8 mouse cellular contexts compared by ENCODE assay signal in the genomic region with DNA sequence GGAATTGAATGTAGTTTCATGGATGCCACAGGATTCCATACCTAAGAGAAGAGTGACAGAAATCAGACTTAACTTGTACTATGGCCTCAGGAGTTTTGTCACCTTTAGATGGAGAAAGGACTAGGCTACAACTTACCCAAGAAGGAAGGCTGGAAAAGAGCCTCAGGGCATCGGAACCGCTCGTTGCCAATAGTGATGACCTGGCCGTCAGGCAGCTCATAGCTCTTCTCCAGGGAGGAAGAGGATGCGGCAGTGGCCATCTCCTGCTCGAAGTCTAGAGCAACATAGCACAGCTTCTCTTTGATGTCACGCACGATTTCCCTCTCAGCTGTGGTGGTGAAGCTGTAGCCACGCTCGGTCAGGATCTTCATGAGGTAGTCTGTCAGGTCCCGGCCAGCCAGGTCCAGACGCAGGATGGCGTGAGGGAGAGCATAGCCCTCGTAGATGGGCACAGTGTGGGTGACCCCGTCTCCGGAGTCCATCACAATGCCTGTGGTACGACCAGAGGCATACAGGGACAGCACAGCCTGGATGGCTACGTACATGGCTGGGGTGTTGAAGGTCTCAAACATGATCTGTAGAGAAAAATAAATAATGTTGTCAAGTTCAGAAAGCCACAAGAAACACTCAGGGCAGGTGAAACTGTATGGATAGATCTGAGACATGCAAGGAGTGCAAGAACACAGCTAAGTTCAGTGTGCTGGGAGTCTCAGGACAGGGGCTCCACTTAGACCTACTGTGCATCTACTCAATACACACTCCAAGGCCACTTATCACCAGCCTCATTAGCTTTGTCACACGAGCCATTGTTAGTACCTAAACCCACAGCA. TPM values are rescaled to one million over a fixed set of nuclear protein-coding genes. Genes with fewer than 3 reads are reported as not detected.
A peak's percentile ranks its signal among the peaks of the same experiment; 100 is the strongest.
DNase-seq lines count a peak whose midpoint lies in the region; ATAC-seq and TF ChIP-seq lines count a peak whose summit lies in the region.

No protein-coding gene starts in this region.

- H3K4me3 ChIP-seq in kidney, embryonic 15.5 days (replicated peaks), result peak overlapping the region; percentile 86
- peak overlapping the region; percentile 100 for H3K4me3 ChIP-seq in G1E (ENCODE audit: low read depth, low read length)
- H3K4me3 ChIP-seq in heart, embryonic 12.5 days, result peak overlapping the region; percentile 99
- peak overlapping the region; percentile 75 to 97 for H3K4me3 ChIP-seq in liver, embryonic 14.5 days (ENCODE audit: insufficient read depth in 1 of 2, low read depth in 2 of 2, low read length in 2 of 2)

- H3K4me2 ChIP-seq in kidney, embryonic 15.5 days, result peak overlapping the region; percentile 72
- peak overlapping the region; percentile 92 for H3K4me2 ChIP-seq in heart, embryonic 12.5 days
- peak overlapping the region; percentile 85 for H3K4me2 ChIP-seq in liver, embryonic 14.5 days (ENCODE audit: low read depth)

- peak overlapping the region; percentile 100 for H3K27ac ChIP-seq in kidney, embryonic 15.5 days
- peak overlapping the region; percentile 100 for H3K27ac ChIP-seq in heart, embryonic 12.5 days (ENCODE audit: poor library complexity, severe bottlenecking)
- H3K27ac ChIP-seq in liver, embryonic 14.5 days, result peak overlapping the region; percentile 91

- peak overlapping the region; percentile 100 for H3K9ac ChIP-seq in kidney, embryonic 15.5 days
- peak overlapping the region; percentile 100 for H3K9ac ChIP-seq in heart, embryonic 12.5 days
- peak overlapping the region; percentile 97 for H3K9ac ChIP-seq in liver, embryonic 14.5 days (replicated peaks)

- WGBS in kidney, embryonic 15.5 days, result 56% methylated on average over 19 of the region's 19 CpGs
- WGBS in heart, embryonic 12.5 days, result 65% methylated on average over 19 of the region's 19 CpGs
- 82% methylated on average over 19 of the region's 19 CpGs for WGBS in liver, embryonic 14.5 days (ENCODE audit: insufficient replicate concordance)

- H3K27me3 ChIP-seq in kidney, embryonic 15.5 days, result no peaks in the 10 kb centered on the region
- H3K27me3 ChIP-seq in G1E (ENCODE audit: insufficient read depth, low read length), result no peaks in the 10 kb centered on the region
- no peaks in the 10 kb centered on the region for H3K27me3 ChIP-seq in heart, embryonic 12.5 days (replicated peaks)
- no peaks in the 10 kb centered on the region for H3K27me3 ChIP-seq in liver, embryonic 14.5 days (ENCODE audit: control insufficient read depth, insufficient read depth, low read length)

- TF ChIP-seq CTCF in G1E (IDR thresholded peaks at IDR 0.05; ENCODE audit: low read depth, low read length), result no peak
- TF ChIP-seq CTCF in liver, embryonic 14.5 days (IDR thresholded peaks at IDR 0.05; ENCODE audit: low read depth), result no peak

- no peak for TF ChIP-seq EP300 in liver, embryonic 14.5 days (IDR thresholded peaks at IDR 0.05; ENCODE audit: low read depth)

- no peaks in the 10 kb centered on the region for H3K9me3 ChIP-seq in kidney, embryonic 15.5 days (replicated peaks)
- no peaks in the 10 kb centered on the region for H3K9me3 ChIP-seq in G1E (replicated peaks)
- no peaks in the 10 kb centered on the region for H3K9me3 ChIP-seq in heart, embryonic 12.5 days (replicated peaks)
- no peaks in the 10 kb centered on the region for H3K9me3 ChIP-seq in liver, embryonic 14.5 days (ENCODE audit: control insufficient read depth, low read length)

- DNase-seq in kidney, adult 9 months, result no peak
- DNase-seq in G1E (ENCODE audit: low spot score), result no peak
- DNase-seq in liver, embryonic 14.5 days (ENCODE audit: low read depth in 3 of 3, low spot score in 3 of 3), result no peak
- no peak for DNase-seq in urinary bladder, adult 2 months (ENCODE audit: low spot score)
- no peak for DNase-seq in natural killer cell, adult 2 months (ENCODE audit: low spot score in 2 of 2)

- peaks cover 59% of the 10 kb centered on the region for H3K4me1 ChIP-seq in kidney, embryonic 15.5 days
- H3K4me1 ChIP-seq in G1E (ENCODE audit: insufficient read depth, low read depth, low read length), result peaks cover 65% of the 10 kb centered on the region
- H3K4me1 ChIP-seq in heart, embryonic 12.5 days (replicated peaks), result peaks cover 47% of the 10 kb centered on the region
- peaks cover 25 to 33% of the 10 kb centered on the region in 2 experiments for H3K4me1 ChIP-seq in liver, embryonic 14.5 days (replicated peaks; ENCODE audit: control insufficient read depth in 2 of 2, insufficient read depth in 2 of 2, low read length in 1 of 2)

- no peak for ATAC-seq in kidney, embryonic 15.5 days (replicated peaks; ENCODE audit: low FRiP score)
- ATAC-seq in G1E (ENCODE audit: extremely low read depth, insufficient number of reproducible peaks, low FRiP score, poor library complexity, severe bottlenecking), result no peak
- no peak for ATAC-seq in heart, embryonic 12.5 days (ENCODE audit: insufficient number of reproducible peaks, low FRiP score)
- no peak for ATAC-seq in liver, embryonic 14.5 days (ENCODE audit: insufficient read depth)
- no peak for ATAC-seq in megakaryocyte-erythroid progenitor cell, adult 5-6 weeks (replicated peaks; ENCODE audit: low FRiP score, low TSS enrichment, poor library complexity, severe bottlenecking)

- peaks cover 58% of the 10 kb centered on the region for H3K36me3 ChIP-seq in kidney, embryonic 15.5 days
- peaks cover 63% of the 10 kb centered on the region for H3K36me3 ChIP-seq in G1E (replicated peaks)
- H3K36me3 ChIP-seq in heart, embryonic 12.5 days, result peaks cover 58% of the 10 kb centered on the region
- H3K36me3 ChIP-seq in liver, embryonic 14.5 days (replicated peaks; ENCODE audit: control insufficient read depth, insufficient read depth, low read depth), result peaks cover 54% of the 10 kb centered on the region

RNA-seq across cellular contexts. Expression of a gene that starts 2.1 kb away (rescaled TPM):
- 14,718 and 15,443 TPM in 2 replicates for polyA plus RNA-seq in kidney, embryonic 15.5 days (2015; fragmentation: Nextera tagmentation; extraction: Ambion mirVana)
- total RNA-seq in G1E (2014; fragmentation: Nextera tagmentation) (5,110 and 5,465 TPM in 2 replicates), G1E (2017) (4,783 and 4,919 TPM in 2 replicates)
- polyA plus RNA-seq in G1E (2012), result 1,879 and 3,214 TPM in 2 replicates
- polyA plus RNA-seq in heart, embryonic 12.5 days (2016; fragmentation: Nextera tagmentation; extraction: Ambion mirVana), result 6,292 and 6,382 TPM in 2 replicates
- 776 and 920 TPM in 2 replicates for polyA plus RNA-seq in liver, embryonic 14.5 days (2012; rRNA removed)
- 7,259 and 7,802 TPM in 2 replicates for polyA plus RNA-seq in liver, embryonic 14.5 days (2014; fragmentation: Nextera tagmentation; extraction: Ambion mirVana)
- polyA plus RNA-seq in urinary bladder, adult 2 months (2012; rRNA removed), result 5,740 and 7,458 TPM in 2 replicates
- total RNA-seq in megakaryocyte-erythroid progenitor cell, adult 5-6 weeks (2014; fragmentation: Nextera tagmentation), result 1,959 and 3,523 TPM in 2 replicates
- 1,717 and 2,932 TPM in 2 replicates for total RNA-seq in megakaryocyte-erythroid progenitor cell, adult 5-6 weeks (2017)

RNA-seq across cellular contexts. Expression of a gene that starts 9.2 kb away (rescaled TPM):
- polyA plus RNA-seq in kidney, embryonic 15.5 days (2015; fragmentation: Nextera tagmentation; extraction: Ambion mirVana), result 16.7 and 17.8 TPM in 2 replicates
- total RNA-seq in G1E (2014; fragmentation: Nextera tagmentation) (10.8 and 16.2 TPM in 2 replicates), G1E (2017) (4.6 and 5.5 TPM in 2 replicates)
- 14.8 and 21.3 TPM in 2 replicates for polyA plus RNA-seq in G1E (2012)
- polyA plus RNA-seq in heart, embryonic 12.5 days (2016; fragmentation: Nextera tagmentation; extraction: Ambion mirVana), result 11.5 and 12.9 TPM in 2 replicates
- 1.9 and 2.2 TPM in 2 replicates for polyA plus RNA-seq in liver, embryonic 14.5 days (2012; rRNA removed)
- polyA plus RNA-seq in liver, embryonic 14.5 days (2014; fragmentation: Nextera tagmentation; extraction: Ambion mirVana), result 1.6 and 2.0 TPM in 2 replicates
- 7.0 and 8.4 TPM in 2 replicates for polyA plus RNA-seq in urinary bladder, adult 2 months (2012; rRNA removed)
- total RNA-seq in megakaryocyte-erythroid progenitor cell, adult 5-6 weeks (2014; fragmentation: Nextera tagmentation), result 7.7 and 7.8 TPM in 2 replicates
- total RNA-seq in megakaryocyte-erythroid progenitor cell, adult 5-6 weeks (2017), result 1.4 and 3.9 TPM in 2 replicates

RNA-seq across cellular contexts. Expression of a gene that starts 55.7 kb away (rescaled TPM):
- polyA plus RNA-seq in kidney, embryonic 15.5 days (2015; fragmentation: Nextera tagmentation; extraction: Ambion mirVana), result 320 and 348 TPM in 2 replicates
- total RNA-seq in G1E (2014; fragmentation: Nextera tagmentation) (not detected in 2 replicates), G1E (2017) (0.99 TPM in 1 of 2 replicates, not detected in the other)
- 0.06 TPM in 1 of 2 replicates, not detected in the other for polyA plus RNA-seq in G1E (2012)
- 201 and 205 TPM in 2 replicates for polyA plus RNA-seq in heart, embryonic 12.5 days (2016; fragmentation: Nextera tagmentation; extraction: Ambion mirVana)
- polyA plus RNA-seq in liver, embryonic 14.5 days (2012; rRNA removed), result 21.1 and 25.3 TPM in 2 replicates
- 19.3 and 21.4 TPM in 2 replicates for polyA plus RNA-seq in liver, embryonic 14.5 days (2014; fragmentation: Nextera tagmentation; extraction: Ambion mirVana)
- 63.4 and 69.0 TPM in 2 replicates for polyA plus RNA-seq in urinary bladder, adult 2 months (2012; rRNA removed)
- total RNA-seq in megakaryocyte-erythroid progenitor cell, adult 5-6 weeks (2014; fragmentation: Nextera tagmentation), result 0.17 TPM in 1 of 2 replicates, not detected in the other
- total RNA-seq in megakaryocyte-erythroid progenitor cell, adult 5-6 weeks (2017), result 0.11 TPM in 1 of 2 replicates, not detected in the other

Comparison
In these comparisons a context has a peak if more than half of its experiments do, and no peak if none do; other contexts are left out.
1. RNA of a gene that starts 55.7 kb away (polyA plus RNA-seq): 320 to 348 TPM in kidney, embryonic 15.5 days, 201 to 205 TPM in heart, embryonic 12.5 days, 63.4 to 69.0 TPM in urinary bladder, adult 2 months and 19.3 to 25.3 TPM in liver, embryonic 14.5 days; 0.06 TPM in G1E; every median in the first group is over 10 times any median in the second.
2. Peak in every context shown above with its lines, with median percentiles within 50 percentile points of each other: H3K27ac ChIP-seq, H3K4me2 ChIP-seq, H3K4me3 ChIP-seq and H3K9ac ChIP-seq.